Mouse (Mus musculus) cerebellum, adult (tissue): ENCODE measurements around the gene Zfp60.

Source experiments
- ATAC-seq: cut with Nextera tagmentation; 2 replicates; pipeline ENCODE4 v1.9.2; 2017; ENCODE audit warnings: mild to moderate bottlenecking, moderate library complexity, mixed read lengths; ENCODE audit not compliant: insufficient number of reproducible peaks, low FRiP score, low TSS enrichment

The Zfp60 gene

GRCm38 (mm10) chr7:27731281-27731883 lies at the start of gene Zfp60:
TSS of gene Zfp60 (plus strand) at chr7:27731389.
- ATAC-seq: peak; percentile 97

DNA sequence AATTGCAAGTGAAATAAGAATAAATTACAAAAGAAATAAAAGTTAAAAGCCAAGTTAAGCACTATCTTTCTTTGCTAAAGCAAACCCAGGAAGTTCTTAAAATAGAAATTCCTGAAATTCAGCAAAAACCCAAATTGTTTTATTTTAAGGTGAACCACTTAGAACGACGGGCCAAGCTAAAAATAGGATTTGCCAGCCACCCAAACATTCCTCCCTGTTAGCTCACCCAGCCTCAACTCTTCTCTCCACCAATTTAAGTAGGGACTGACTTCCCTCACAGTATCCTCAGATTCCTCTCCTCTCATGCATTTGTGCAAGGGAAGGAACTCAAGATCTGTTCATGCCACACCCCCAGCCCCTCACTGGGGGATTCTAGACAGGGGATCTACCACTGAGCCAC lies 48.0 kb upstream of the Zfp60 start:
- no peak for ATAC-seq

GRCm38 (mm10) chr7:27685220-27685619 lies 46.0 kb upstream of the Zfp60 start:
- no peak for ATAC-seq

DNA sequence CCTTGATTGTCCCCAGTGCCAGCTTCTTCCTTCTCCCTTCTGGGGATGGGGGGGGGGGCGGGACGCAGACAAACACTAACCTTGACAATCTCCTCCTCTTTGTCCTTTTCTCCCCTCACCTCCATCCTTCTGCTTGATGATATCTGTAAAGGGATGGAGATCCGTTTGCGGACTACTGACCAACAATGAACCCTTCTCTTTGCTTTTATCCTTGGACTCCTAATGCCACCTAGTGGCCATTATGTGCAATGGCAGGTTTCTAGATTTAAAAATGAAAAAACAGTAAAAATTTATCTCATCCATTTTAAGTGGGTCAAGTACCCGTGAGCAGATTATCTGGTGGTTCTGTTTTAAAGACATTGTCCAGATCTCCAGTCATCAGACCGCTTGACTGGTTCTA lies 45.5 kb upstream of the Zfp60 start:
- no peak for ATAC-seq

DNA sequence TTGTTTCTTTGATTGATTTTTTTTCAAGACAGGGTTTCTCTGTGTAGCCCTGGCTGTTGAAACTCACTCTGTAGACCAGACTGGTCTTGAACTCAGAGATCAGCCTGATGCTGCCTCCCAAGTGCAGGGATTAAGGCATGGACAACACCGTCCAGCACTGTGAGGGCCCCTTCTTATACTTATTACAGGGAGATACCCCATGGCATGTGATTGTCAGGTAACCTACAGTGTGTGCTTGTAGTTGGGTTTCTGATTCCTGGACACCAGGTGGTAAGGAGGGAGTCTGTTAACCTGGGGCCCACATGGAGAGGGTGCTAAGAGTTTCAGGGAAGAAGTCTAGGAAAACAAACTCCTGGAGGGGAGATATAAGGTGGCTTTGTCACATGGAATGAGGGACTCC lies 44.1 kb upstream of the Zfp60 start:
- ATAC-seq: no peak

DNA sequence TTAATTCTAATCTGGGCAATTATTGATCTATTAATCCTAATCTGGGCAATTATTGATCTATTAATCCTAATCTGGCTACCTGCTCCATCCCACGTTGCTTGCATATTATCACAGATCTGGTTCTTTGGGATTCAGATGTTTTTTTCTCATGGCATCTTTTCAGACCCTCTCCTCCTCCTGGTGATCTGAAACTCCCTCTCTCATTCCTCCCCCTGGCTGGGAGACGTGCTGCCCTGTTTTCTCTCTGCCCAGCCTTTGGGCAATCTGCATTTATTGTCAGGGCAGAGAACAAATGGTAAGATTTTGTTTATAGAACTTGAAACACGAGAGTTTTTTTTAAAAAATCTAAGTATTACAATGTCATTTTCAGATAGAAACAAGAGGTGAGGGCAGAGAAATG lies 43.4 kb upstream of the Zfp60 start:
- ATAC-seq: no peak

- no peak for ATAC-seq
Measured at GRCm38 (mm10) chr7:27688246-27688788, 42.9 kb upstream of the Zfp60 start.

- ATAC-seq: peak; percentile 99
Measured at GRCm38 (mm10) chr7:27688815-27689612, 42.2 kb upstream of the Zfp60 start, which contains the start of gene Zfp607b. TSS of gene Zfp607b (plus strand) at chr7:27689340.

- ATAC-seq: no peak
Measured at GRCm38 (mm10) chr7:27691076-27691475, 40.1 kb upstream of the Zfp60 start.

DNA sequence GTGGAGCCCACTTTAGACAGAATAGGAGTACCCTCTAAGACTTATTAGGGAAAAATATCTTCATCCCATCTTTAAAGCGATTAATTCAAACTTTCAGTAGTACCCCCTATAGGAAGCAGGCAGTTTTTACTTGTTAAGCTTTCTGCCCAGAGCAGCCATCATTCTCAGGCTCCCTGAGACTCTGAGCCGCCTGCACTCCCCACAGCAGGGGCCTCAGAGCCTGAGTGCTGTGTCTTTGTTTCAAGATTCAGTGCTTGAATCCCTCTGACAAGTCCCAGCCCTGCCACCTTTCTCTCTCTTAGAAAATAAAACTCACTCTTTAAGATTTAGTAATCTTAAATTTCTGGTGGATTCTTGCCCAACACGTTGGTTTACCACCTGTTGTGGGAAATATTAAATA lies 34.5 kb upstream of the Zfp60 start:
- no peak for ATAC-seq

DNA sequence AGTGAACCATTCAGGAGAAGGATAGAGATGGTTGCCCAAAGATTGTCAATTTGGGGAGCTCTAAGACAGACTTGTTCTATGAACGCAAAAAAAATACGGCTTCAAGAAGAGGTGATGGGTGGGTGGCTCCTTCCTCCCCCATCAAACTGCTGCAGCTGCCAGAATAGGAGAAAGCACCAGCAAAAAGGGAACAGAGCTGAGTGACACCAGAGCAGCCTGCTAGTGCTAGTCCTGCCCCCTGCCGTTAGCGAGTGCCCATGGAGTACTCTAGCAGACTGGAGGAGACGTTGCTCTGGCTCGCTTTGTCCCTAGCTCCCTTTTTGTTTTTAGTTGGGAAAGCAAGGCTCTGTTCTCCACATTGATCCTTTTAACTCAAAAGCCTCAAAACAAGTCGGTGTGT lies 20.8 kb upstream of the Zfp60 start:
- ATAC-seq: no peak

GRCm38 (mm10) chr7:27721951-27722350 lies 9.2 kb upstream of the Zfp60 start:
- ATAC-seq: no peak

- peak; percentile 45; the same call in 1 of the 2 replicates for ATAC-seq
Measured at GRCm38 (mm10) chr7:27725566-27726538, 5.3 kb upstream of the Zfp60 start.

DNA sequence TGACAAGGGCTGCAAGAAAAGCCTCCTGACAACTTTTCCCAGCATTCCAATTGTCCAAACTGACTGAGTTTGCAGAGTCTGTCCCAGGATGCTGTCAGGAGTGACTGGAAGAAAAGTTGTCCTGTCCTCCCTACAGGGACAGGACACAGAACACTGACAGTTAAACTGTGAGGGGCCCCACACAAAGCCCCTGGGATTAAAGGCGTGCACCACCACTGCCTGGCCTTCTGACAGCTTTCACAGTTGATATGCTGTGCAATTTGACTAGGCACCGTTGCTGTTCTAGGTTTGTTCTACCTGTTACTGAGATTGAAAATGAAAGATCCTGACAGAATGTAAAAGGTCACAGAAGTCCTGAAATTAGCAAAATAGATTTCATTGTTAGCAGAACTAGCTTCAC lies 3.7 kb upstream of the Zfp60 start:
- ATAC-seq: no peak

DNA sequence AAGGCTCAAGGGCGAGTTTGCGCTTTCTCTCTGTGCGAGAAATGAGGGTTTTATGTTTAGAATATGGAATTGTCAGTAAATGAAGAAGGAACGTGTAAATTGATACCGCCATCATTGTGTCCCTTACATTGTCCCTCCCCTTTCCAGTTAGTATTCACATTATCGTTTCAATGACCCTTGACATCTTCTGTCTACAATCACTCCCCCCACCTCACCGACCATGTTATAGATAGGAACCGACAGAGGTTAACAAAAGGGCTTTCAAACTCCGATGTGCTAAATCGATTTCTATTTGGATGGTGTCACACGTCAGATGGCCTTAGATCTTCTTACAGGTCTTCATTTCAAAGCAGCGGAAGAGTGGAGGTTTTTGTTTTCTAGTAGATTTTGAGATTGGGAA lies 757 bp downstream of the Zfp60 start:
- no peak for ATAC-seq

DNA sequence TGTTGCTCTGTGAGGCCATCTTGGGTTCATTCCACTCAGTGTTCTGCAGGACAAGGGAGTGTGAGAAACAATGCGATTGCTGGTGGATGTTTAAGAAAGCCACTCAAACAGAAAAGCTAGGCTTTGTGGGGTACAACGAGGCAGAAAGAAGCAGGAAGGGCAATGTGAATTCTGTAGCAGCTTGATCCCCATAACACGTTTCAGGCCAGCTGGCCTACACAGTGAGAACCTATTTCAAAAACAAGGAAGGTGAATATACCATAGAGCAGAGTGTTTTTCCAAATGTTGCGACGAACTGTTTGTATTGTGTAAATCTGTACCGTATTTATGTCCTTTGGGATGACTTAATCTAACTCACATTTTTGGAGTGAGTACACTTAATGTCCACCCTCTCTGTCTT lies 1.3 kb downstream of the Zfp60 start:
- no peak for ATAC-seq

GRCm38 (mm10) chr7:27735457-27735856 lies 4.3 kb downstream of the Zfp60 start:
- ATAC-seq: no peak

DNA sequence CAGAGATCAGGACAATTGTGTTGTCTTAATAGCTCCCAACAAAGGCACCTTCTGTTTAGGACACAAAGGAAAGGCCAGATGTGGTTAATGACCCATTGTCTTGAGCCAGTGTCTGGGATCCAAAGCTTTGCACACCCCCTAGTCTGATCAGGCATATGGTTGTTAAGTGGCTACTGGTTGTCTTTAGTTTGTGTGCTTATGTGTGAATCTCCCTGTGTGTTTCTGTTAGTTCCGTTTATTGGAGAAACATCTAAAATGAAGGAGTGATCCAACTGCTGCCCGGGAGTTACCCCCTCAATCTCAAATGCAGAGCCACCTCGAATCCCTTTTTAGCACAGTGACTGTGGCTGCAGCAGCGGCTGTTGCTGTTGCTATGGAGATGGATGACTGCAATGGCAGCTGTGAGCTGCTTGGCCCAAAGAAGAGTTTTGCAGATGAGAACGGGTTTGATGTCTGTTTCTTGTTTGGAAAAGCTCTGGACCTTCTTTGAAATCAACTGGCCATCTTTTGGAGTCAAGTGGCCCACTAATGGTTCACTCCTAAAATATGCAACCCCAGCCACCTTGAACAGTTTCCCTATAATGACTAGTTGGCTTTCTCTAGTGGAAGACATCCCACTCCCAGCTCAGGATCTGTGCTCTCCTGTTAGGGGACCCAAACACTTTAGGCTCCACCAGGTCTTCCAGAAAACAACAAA lies 25.3 kb downstream of the Zfp60 start:
- ATAC-seq: no peak

GRCm38 (mm10) chr7:27757048-27757375 lies 25.8 kb downstream of the Zfp60 start:
- no peak for ATAC-seq
